Mouse (Mus musculus) T-helper 1 cell (primary cell): Measurements from ENCODE around the gene Ankrd12.

ENCODE experiments used
- in situ Hi-C: fragments of 300-600 bp; cut with MboI, MseI; formaldehyde crosslinking; loops from one replicate; pipeline ENCODE4 v1.15.1; 2025; ENCODE audit warnings: high pct_unique_total_duplicates

Gene Ankrd12

GRCm38 (mm10) chr17:65931525-65931924 lies 145.4 kb downstream of the Ankrd12 start:
- in situ Hi-C loops, result no loop called here

- in situ Hi-C loops, result no loop called here
Observed at GRCm38 (mm10) chr17:65930960-65931359, 145.9 kb downstream of the Ankrd12 start.

GRCm38 (mm10) chr17:65930158-65930826 lies 146.6 kb downstream of the Ankrd12 start:
- in situ Hi-C loops, result no loop called here

DNA sequence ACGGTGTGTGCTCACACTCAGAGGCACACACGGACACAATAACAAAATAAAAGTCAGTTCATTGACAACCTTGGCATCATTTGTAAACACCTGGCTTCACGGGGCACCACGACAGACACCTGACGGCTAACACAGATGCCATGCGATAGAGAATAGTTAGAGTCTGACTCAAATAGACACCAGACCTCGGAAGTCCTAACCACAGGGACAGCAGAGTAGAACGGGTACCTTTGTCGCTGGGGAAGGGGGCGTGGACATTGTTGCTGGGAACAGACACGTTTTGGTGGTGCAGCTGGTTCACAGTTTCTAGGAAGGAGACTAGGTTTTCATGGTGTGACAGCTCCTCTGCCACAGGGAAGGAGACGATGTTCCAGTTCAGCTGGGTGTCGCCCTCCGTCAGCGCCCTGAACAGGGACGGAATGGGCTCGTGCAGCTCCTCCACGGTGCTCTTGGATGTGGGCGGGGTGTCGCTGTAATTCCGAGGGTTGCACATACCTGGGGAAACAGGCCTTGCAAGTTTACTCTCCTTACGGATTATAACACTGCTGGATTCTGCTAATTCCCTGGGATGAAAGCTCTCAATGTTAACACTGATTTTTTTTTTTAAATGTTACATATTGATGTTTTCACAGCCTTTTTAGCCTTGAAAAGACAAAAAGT lies 147.4 kb downstream of the Ankrd12 start:
- in situ Hi-C loops, result no loop called here

DNA sequence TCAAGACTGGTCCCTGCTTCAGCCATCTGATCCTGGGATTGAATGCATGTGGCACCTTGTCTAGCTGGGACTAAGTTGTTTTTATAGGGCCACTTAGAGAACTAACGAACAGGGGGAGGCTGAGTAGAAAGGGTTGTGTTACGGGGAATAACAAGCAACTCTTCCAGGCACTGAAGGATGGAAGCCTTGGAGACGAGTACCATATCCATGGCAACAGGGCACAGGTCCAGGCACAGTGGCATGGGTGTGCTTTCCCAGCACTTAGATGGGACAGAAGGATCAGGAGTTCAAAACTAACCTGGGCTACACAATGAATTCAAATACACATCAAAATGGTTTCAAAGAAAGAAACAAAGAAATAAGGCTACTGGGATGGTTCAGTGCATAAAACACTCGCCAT lies 149.8 kb downstream of the Ankrd12 start:
- in situ Hi-C loops, result no loop called here

DNA sequence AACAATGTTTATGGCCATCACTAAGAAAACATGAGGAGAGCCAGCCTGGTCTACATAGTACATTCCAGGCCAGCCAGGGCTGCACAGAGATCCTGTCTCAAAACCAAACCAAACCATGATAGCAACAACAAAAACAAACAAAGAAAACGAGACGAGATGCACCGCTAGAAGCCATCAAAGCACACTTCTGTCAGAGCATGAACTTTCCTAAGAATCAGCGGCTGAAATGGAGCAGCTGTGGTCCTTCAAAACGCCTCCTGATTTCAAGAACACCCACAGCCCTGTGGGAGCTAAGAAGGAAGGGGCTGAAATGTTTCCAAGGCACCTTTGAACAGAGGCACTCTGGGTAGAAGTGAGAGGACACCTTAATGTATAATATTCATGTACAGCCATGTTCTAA lies 152.7 kb downstream of the Ankrd12 start:
- in situ Hi-C loops, result no loop called here

DNA sequence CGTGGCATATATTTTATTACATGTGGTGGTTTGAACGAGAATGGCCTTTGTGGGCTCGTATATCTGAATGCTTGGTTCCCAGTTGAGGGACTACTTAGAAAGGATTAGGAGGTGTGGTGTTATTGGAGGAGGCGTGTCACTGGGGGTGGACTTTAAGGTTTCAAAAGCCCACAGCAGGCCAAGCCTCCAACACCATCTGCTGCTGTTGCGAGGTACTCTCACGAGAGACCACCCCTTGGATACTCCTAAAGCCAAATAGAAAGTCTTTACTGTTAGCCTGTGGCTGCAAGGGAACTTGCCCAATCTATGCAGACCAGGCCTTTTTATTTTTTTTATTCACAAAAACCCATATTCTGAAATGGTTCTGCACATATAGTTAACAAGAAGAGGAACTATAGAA lies 154.9 kb downstream of the Ankrd12 start:
- in situ Hi-C loops, result no loop called here

DNA sequence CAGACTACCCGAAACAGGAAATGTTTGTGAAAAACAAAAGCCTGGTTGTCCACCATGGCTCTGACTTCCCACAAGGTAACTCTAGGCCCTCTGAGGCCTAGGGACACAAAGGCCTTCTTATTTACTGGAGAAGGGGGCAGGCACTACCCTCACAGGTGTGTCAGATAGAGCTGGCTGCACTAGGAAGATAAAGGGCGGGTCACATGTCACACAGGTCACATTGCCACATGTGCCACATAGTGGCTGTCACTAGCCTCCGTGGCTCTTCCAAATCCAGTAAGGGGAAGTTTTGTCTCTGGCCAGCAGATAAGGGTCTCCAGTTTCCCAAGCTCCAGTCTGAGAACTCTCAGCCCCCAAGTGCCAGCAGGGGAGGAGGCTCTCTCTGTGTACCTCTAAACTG lies 157.7 kb downstream of the Ankrd12 start:
- in situ Hi-C loops, result no loop called here

DNA sequence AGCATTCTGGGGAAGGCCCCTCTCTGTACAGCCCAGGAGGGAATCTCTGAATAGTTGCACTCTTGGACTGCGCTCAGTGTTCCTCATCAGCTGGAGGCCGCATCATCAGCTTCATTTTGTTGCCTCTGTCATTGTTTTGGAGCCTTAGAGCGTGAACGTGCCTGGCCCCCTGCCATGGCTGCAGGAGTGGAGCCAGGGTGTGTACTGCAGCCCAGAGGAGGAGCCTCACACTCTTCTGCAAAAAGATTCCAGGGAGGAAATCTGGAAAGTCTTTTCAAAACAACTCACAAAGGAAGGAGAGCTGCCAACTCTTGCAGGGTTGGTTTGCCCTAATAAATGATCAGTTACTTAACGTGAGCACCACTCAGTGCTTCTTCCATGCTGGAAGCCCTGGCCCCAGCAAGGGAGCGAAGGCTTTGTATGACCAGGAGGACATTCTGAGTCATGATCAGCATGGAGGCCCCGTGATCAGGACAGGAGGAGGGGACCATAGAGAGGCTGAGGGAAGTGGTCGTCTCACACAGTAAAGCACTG lies 160.7 kb downstream of the Ankrd12 start:
- in situ Hi-C loops, result no loop called here
